Mouse (Mus musculus) stomach, postnatal 0 days (tissue): ENCODE data around the gene Wwox.

Experiments used
- CTCF ChIP-seq: IDR thresholded peaks from 2 replicates; pipeline ENCODE4 v1.5.1; 2016; ENCODE audit warnings: antibody characterized with exemption, low read depth, mild to moderate bottlenecking, moderate library complexity
- EP300 ChIP-seq: optimal IDR thresholded peaks from 2 replicates; pipeline ENCODE3; 2016; ENCODE audit warnings: antibody characterized with exemption

DNA sequence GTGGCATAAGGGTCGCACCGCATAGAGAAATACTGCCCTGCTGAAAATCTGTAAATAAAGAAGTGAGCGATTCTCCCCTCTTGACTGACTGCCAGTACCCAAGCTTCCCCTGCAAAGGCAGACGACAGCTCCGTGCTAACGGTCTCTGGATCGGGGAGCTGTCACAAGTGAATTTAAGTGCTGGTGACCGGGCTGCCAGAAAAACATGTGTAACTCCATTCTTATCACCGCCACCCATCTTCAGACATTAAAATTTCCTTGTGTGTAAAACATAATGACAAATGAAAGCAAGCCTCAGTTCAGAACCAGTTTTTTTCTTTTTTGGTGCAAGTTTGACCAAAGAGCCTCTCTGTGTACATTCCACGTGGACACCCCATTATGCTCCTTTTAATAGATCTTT, 242.7 kb downstream of the Wwox start:
- TF ChIP-seq CTCF = no peak
- no peak for TF ChIP-seq EP300
